Comparison of ENCODE assay signal across 24 mouse cellular contexts in genomic region chr4:110093040-110093820, GRCm38 (mm10).
DNase-seq lines count a peak whose midpoint lies in the region; ATAC-seq lines count a peak whose summit lies in the region.
"Had no signal": no experiment of that assay in that cellular context is flagged by ENCODE, and none has a peak within 500 bp of the region (broad histone marks: within the 10 kb centered on the region; RNA-seq: fewer than 3 reads in every experiment).

No protein-coding gene starts in this region.

- no peaks in the 10 kb centered on the region for H3K27me3 ChIP-seq in hindbrain, embryonic 14.5 days (ENCODE audit: control insufficient read depth, insufficient read depth, low read length)
- H3K27me3 ChIP-seq in hindbrain, embryonic 10.5 days (ENCODE audit: insufficient read depth, poor library complexity, severe bottlenecking), result no peaks in the 10 kb centered on the region
- no peaks in the 10 kb centered on the region for H3K27me3 ChIP-seq in kidney, embryonic 14.5 days (ENCODE audit: control insufficient read depth, insufficient read depth, low read length)
- no peaks in the 10 kb centered on the region for H3K27me3 ChIP-seq in neural tube, embryonic 14.5 days (ENCODE audit: control insufficient read depth, insufficient read depth, low read length)
- H3K27me3 ChIP-seq: embryonic facial prominence, embryonic 13.5 days; embryonic facial prominence, embryonic 15.5 days; forebrain, embryonic 12.5 days had no signal

- H3K4me3 ChIP-seq in hindbrain, embryonic 14.5 days (replicated peaks; ENCODE audit: low read length), result no peak overlapping the region
- no peak overlapping the region for H3K4me3 ChIP-seq in hindbrain, embryonic 10.5 days
- H3K4me3 ChIP-seq in kidney, embryonic 14.5 days (ENCODE audit: low read length), result no peak overlapping the region
- no peak overlapping the region for H3K4me3 ChIP-seq in neural tube, embryonic 14.5 days (ENCODE audit: low read depth, low read length)
- H3K4me3 ChIP-seq: embryonic facial prominence, embryonic 13.5 days; embryonic facial prominence, embryonic 15.5 days; erythroblast, embryonic 14.5 days; forebrain, embryonic 10.5 days; forebrain, embryonic 12.5 days had no signal

- no peak overlapping the region for H3K9ac ChIP-seq in hindbrain, embryonic 14.5 days
- no peak overlapping the region for H3K9ac ChIP-seq in kidney, embryonic 14.5 days (ENCODE audit: low read depth, low read length)
- H3K9ac ChIP-seq in neural tube, embryonic 14.5 days (replicated peaks; ENCODE audit: low read depth, low read length), result no peak overlapping the region
- H3K9ac ChIP-seq: embryonic facial prominence, embryonic 13.5 days; embryonic facial prominence, embryonic 15.5 days; forebrain, embryonic 12.5 days had no signal

- no peaks in the 10 kb centered on the region for H3K36me3 ChIP-seq in hindbrain, embryonic 14.5 days (replicated peaks; ENCODE audit: control insufficient read depth, insufficient read depth)
- no peaks in the 10 kb centered on the region for H3K36me3 ChIP-seq in hindbrain, embryonic 10.5 days
- no peaks in the 10 kb centered on the region for H3K36me3 ChIP-seq in kidney, embryonic 14.5 days (ENCODE audit: control insufficient read depth, insufficient read depth, low read length)
- H3K36me3 ChIP-seq in neural tube, embryonic 14.5 days (ENCODE audit: control insufficient read depth, insufficient read depth, low read length), result no peaks in the 10 kb centered on the region
- H3K36me3 ChIP-seq: embryonic facial prominence, embryonic 13.5 days; embryonic facial prominence, embryonic 15.5 days; forebrain, embryonic 10.5 days; forebrain, embryonic 12.5 days had no signal

- no peak overlapping the region for H3K4me2 ChIP-seq in hindbrain, embryonic 14.5 days (replicated peaks)
- no peak overlapping the region for H3K4me2 ChIP-seq in kidney, embryonic 14.5 days (replicated peaks; ENCODE audit: low read depth, low read length)
- no peak overlapping the region for H3K4me2 ChIP-seq in neural tube, embryonic 14.5 days (ENCODE audit: low read depth, low read length)
- H3K4me2 ChIP-seq: embryonic facial prominence, embryonic 13.5 days; embryonic facial prominence, embryonic 15.5 days; forebrain, embryonic 12.5 days had no signal

- WGBS in hindbrain, embryonic 14.5 days, result 88% methylated on average over 6 of the region's 6 CpGs
- WGBS in hindbrain, embryonic 10.5 days, result 91% methylated on average over 6 of the region's 6 CpGs
- WGBS in kidney, embryonic 14.5 days, result 92% methylated on average over 6 of the region's 6 CpGs
- 90% methylated on average over 6 of the region's 6 CpGs for WGBS in neural tube, embryonic 14.5 days

- ATAC-seq in hindbrain, embryonic 14.5 days (ENCODE audit: low FRiP score), result peak; percentile 24; the same call in 1 of the 2 replicates
- ATAC-seq in kidney, embryonic 14.5 days (ENCODE audit: low FRiP score, low TSS enrichment), result no peak
- peak; percentile 54; the same call in 1 of the 2 replicates for ATAC-seq in neural tube, embryonic 14.5 days (ENCODE audit: low read depth)
- ATAC-seq: forebrain, embryonic 14.5 days; forebrain, embryonic 16.5 days had no signal

- no peak overlapping the region for H3K27ac ChIP-seq in hindbrain, embryonic 14.5 days
- no peak overlapping the region for H3K27ac ChIP-seq in hindbrain, embryonic 10.5 days
- H3K27ac ChIP-seq in kidney, embryonic 14.5 days (ENCODE audit: low read depth, low read length), result no peak overlapping the region
- H3K27ac ChIP-seq in neural tube, embryonic 14.5 days (ENCODE audit: low read depth, low read length), result no peak overlapping the region
- H3K27ac ChIP-seq: embryonic facial prominence, embryonic 13.5 days; embryonic facial prominence, embryonic 15.5 days; forebrain, embryonic 10.5 days; forebrain, embryonic 12.5 days had no signal

- H3K4me1 ChIP-seq in hindbrain, embryonic 14.5 days (replicated peaks; ENCODE audit: control insufficient read depth, insufficient read depth, low read length), result no peaks in the 10 kb centered on the region
- H3K4me1 ChIP-seq in hindbrain, embryonic 10.5 days (replicated peaks), result no peaks in the 10 kb centered on the region
- no peaks in the 10 kb centered on the region for H3K4me1 ChIP-seq in kidney, embryonic 14.5 days (ENCODE audit: control insufficient read depth, insufficient read depth, low read length)
- no peaks in the 10 kb centered on the region for H3K4me1 ChIP-seq in neural tube, embryonic 14.5 days (ENCODE audit: control insufficient read depth, insufficient read depth, low read length)
- H3K4me1 ChIP-seq: embryonic facial prominence, embryonic 13.5 days; embryonic facial prominence, embryonic 15.5 days; forebrain, embryonic 12.5 days had no signal

- H3K9me3 ChIP-seq in hindbrain, embryonic 14.5 days (ENCODE audit: control insufficient read depth, low read length), result no peaks in the 10 kb centered on the region
- H3K9me3 ChIP-seq in hindbrain, embryonic 10.5 days, result no peaks in the 10 kb centered on the region
- H3K9me3 ChIP-seq in kidney, embryonic 14.5 days (ENCODE audit: control insufficient read depth, low read length), result no peaks in the 10 kb centered on the region
- H3K9me3 ChIP-seq in neural tube, embryonic 14.5 days (ENCODE audit: control insufficient read depth, low read length), result no peaks in the 10 kb centered on the region
- H3K9me3 ChIP-seq: embryonic facial prominence, embryonic 13.5 days; embryonic facial prominence, embryonic 15.5 days; forebrain, embryonic 10.5 days; forebrain, embryonic 12.5 days had no signal

- no peak for DNase-seq in hindbrain, embryonic 14.5 days (ENCODE audit: low spot score)
- no peak for DNase-seq in hindbrain, embryonic 10.5 days (ENCODE audit: low spot score)
- DNase-seq in kidney, adult 9 months, result peak; percentile 86
- DNase-seq in neural tube, embryonic 10.5 days (ENCODE audit: extremely low spot score, low spot score), result no peak
- DNase-seq in retina, postnatal 1 day, result peak; percentile 30
- DNase-seq in cerebellum, adult 9-11 months, result no peak
- DNase-seq: adrenal gland, adult 2 months; adrenal gland, postnatal 10 days; adrenal gland, postnatal 25 days; cerebellum, adult 11 months; cerebellum, adult 18-20 months; cerebellum, adult 8-10 months; cerebellum, postnatal 10 days; cerebellum, postnatal 36 days; embryo, embryonic 11 days had no signal

Comparison
In these comparisons a context has a peak if more than half of its experiments do, and no peak if none do; other contexts are left out.
1. DNase-seq: peak in kidney, adult 9 months (single experiment) and retina, postnatal 1 day (single experiment); none in hindbrain, embryonic 14.5 days (single experiment), hindbrain, embryonic 10.5 days (single experiment), neural tube, embryonic 10.5 days (single experiment) and cerebellum, adult 9-11 months (single experiment).